Mouse (Mus musculus) stomach, postnatal 0 days (tissue): ENCODE measurements at regions not wholly inside any gene's neighbourhood (a gene's known extent, or its start where the extent isn't known, plus 50 kb on each side); places are given as distances from the start of the nearest gene placed in this dataset.

Experiments
- ATAC-seq: fragments of 200-750 bp; cut with Nextera tagmentation; 2 replicates; pipeline ENCODE4 v1.8.0; 2017; ENCODE audit not compliant: low FRiP score, low TSS enrichment
- DNase-seq: peaks from one replicate; pipeline ENCODE4 v3.0.0-alpha.2; 2016; ENCODE audit warnings: low spot score
- H3K27ac ChIP-seq: fragments of 300-500 bp; sonication (generic); replicated peaks from 2 replicates; pipeline ENCODE4 v1.5.1; 2014; ENCODE audit warnings: mild to moderate bottlenecking, control low read depth
- H3K27me3 ChIP-seq: fragments of 300-500 bp; sonication (generic); 2 replicates; pipeline ENCODE4 v1.6.1; 2014; ENCODE audit warnings: low read length; ENCODE audit not compliant: control insufficient read depth, insufficient read depth
- H3K36me3 ChIP-seq: fragments of 300-500 bp; sonication (generic); 2 replicates; pipeline ENCODE4 v1.6.1; 2014; ENCODE audit warnings: low read length, mixed read lengths; ENCODE audit not compliant: control insufficient read depth, insufficient read depth
- H3K4me1 ChIP-seq: fragments of 300-500 bp; sonication (generic); replicated peaks from 2 replicates; pipeline ENCODE4 v1.6.1; 2014; ENCODE audit warnings: antibody characterized with exemption; ENCODE audit not compliant: control insufficient read depth, insufficient read depth
- H3K4me2 ChIP-seq: fragments of 300-500 bp; sonication (generic); replicated peaks from 2 replicates; pipeline ENCODE4 v1.6.1; 2014; ENCODE audit warnings: low read depth, mild to moderate bottlenecking, control low read depth, moderate library complexity
- H3K4me3 ChIP-seq: fragments of 300-500 bp; sonication (generic); 2 replicates; pipeline ENCODE4 v1.5.1; 2014; ENCODE audit warnings: low read depth, low read length, control low read depth
- H3K9ac ChIP-seq: fragments of 300-500 bp; sonication (generic); 2 replicates; pipeline ENCODE4 v1.6.1; 2014; ENCODE audit warnings: mild to moderate bottlenecking, low read length, control low read depth, mixed read lengths
- H3K9me3 ChIP-seq: fragments of 300-500 bp; sonication (generic); 2 replicates; pipeline ENCODE4 v1.6.1; 2016; ENCODE audit warnings: low read length; ENCODE audit not compliant: control insufficient read depth
- CTCF ChIP-seq: IDR thresholded peaks from 2 replicates; pipeline ENCODE4 v1.5.1; 2016; ENCODE audit warnings: antibody characterized with exemption, low read depth, mild to moderate bottlenecking, moderate library complexity
- EP300 ChIP-seq: optimal IDR thresholded peaks from 2 replicates; pipeline ENCODE3; 2016; ENCODE audit warnings: antibody characterized with exemption
- WGBS: fragments of 180-500 bp; shearing (Covaris S2); extraction: QIAGEN DNeasy Blood & Tissue Kit; methylation state at CpG from one replicate; pipeline ENCODE4 v1.1.7; 2014; 5-methylcytosine and 5-hydroxymethylcytosine counted together

GRCm38 (mm10) chr9:62174651-62175050 lies 52.2 kb upstream of the Glce start:
- Histone ChIP-seq H3K9ac (no peak overlapping the region), H3K36me3 (no peaks in the 10 kb centered on the region), H3K27ac (no peak overlapping the region), H3K4me1 (no peaks in the 10 kb centered on the region), H3K4me2 (no peak overlapping the region), H3K27me3 (no peaks in the 10 kb centered on the region), H3K4me3 (no peak overlapping the region), H3K9me3 (no peaks in the 10 kb centered on the region)
- DNase-seq (no peak), ATAC-seq (no peak)
- TF ChIP-seq CTCF (no peak), EP300 (no peak)
- 73% methylated on average over 7 of the region's 7 CpGs for WGBS
